Mouse (Mus musculus): Measurements from ENCODE around the gene Atp2a2.

Gene Atp2a2

DNA sequence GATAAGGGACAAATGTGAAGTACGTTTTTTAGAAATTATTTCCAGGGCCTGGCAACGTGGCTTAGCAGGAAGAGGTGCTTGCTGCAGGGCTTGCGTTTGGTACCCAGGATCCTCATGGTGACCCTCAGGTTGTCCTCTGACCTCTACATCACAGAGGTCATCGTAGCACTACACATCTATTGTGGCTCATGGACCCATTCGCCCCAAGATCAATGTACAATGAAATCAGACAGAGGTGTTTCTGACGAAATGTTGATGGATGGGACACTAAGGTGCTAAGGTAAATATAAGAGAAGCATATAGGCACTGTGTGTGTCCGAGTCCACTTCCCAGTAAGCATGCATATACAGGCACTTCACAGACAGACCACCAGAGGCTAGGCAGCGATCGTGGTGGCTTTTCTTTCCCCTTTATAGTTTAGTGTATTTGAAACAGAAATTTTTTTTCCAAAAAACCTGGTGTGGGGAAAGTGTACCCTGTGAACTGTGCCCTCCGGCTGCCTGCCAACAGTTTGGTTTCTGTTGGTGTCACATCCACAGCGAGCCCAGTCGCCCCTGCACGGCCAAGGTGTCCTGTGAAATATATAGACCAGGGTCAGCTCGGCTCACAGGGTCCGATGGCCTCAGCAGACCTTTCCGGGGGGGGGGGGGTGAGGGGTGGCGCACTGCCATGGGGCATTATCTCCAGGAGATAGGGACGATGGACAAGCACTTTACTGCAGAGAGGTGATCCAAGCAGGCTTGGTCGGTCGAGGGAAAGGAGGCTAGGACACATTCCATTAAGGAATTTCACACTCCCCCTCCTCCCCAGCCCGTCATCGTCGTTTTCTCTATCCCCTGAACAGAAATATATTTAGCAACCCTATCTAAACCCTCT, 18.5 kb upstream of the Atp2a2 start:
- no peak for DNase-seq (ENCODE audit: low spot score in 2 of 2)

- DNase-seq (ENCODE audit: low spot score in 2 of 2) = no peak
Observed at GRCm38 (mm10) chr5:122519043-122519660, 17.1 kb upstream of the Atp2a2 start.

- no peak for DNase-seq (ENCODE audit: low spot score in 2 of 2)
Observed at GRCm38 (mm10) chr5:122518247-122518646, 16.2 kb upstream of the Atp2a2 start.

DNA sequence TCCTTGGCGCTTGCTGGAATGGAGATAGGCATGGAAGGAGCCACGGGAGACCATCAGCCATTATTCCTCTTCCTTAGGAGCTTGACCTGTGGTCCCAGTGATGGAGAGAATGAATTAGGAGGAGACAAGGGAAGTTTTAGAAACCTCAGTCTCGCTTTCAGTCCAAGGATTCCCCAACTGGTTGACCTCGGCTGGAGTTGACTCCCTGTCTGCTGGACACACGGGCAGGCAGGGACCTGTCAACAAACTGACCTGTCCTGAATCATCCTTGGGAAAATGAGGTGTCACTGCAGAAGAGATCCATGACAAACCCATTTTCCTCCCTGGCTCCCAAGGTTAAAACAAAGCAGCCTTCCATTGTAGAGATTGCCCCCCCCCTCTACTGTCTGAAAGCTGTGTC, 14.9 kb upstream of the Atp2a2 start:
- DNase-seq (ENCODE audit: low spot score in 2 of 2) = no peak

DNA sequence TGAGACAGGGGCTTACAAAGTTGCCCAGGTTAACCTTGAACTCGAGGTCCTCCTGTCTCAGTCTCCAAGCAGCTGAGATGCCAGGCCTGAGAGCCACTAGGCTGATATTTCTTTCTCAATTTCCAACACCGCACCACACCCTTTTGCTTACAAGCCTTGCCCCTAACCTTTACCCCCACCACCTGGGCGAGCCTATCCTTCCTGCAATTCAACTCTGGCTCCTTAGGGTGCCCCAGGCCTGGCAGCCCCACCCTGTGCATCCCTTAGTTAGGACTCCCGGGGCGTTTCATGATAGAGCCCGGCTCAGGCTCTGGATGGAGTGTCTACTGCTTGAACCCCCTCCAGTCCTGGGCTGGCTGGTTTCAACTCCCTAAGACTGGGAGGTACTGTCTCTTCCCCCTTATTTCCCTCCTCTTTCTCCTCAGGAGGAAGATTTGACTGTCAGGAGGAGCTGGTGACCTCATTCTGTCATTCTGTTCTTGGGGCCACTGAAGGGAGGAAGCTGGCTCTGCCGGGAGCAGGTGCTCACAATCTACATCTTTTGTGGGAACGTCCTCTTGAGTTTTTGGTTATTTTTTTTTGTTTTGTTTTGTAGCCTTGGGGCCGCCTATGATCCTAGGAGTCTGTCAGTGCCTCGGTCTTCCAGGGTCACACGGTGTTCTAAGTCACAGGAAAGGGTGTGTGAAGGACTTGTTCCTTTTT, 14.2 kb upstream of the Atp2a2 start:
- DNase-seq (ENCODE audit: low spot score in 2 of 2) = no peak

- DNase-seq (ENCODE audit: low spot score in 2 of 2) = no peak
Observed at GRCm38 (mm10) chr5:122514127-122514521, 12.1 kb upstream of the Atp2a2 start.

GRCm38 (mm10) chr5:122513421-122514126, 11.5 kb upstream of the Atp2a2 start:
- DNase-seq (ENCODE audit: low spot score in 2 of 2) = no peak

DNA sequence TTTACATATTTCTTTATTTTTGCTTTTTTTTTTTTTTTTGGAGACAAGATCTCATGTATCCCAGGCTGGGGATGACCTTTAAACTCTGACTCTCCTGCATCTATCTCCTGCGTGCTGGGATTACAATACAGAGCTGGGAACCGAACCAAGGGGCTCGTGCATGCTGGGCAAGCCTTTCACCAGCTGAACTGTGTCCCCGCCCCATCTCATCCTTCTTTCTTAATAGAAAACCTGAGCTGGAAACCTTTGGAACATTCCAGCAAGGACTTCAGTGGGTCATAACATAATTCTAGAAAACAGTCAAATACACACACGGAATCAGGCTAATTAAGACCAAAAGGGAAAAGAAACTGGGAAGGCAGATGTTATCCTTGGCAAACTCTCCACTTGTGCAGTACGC, 10.0 kb upstream of the Atp2a2 start:
- DNase-seq (ENCODE audit: low spot score in 2 of 2) = no peak

DNA sequence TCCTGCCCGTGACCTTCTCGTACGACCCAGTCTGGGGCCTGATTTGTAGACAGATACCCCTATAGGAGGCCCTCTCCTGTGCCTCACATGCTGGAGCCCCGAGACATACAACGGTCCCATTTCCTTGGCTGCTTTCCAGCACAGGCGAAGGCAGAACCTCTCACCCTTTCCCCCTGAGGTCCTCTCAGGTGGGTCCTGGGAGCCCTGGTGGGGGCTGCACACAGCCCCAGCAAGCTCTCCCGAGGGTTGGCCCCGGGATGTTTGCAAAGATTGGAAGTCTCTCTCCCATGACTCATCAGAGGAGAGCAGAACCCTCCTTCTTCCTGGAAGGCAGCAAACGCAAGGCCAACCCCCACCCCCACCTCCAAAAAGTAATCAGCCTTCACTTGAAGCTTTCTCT, 9.4 kb upstream of the Atp2a2 start:
- no peak for DNase-seq (ENCODE audit: low spot score in 2 of 2)

- no peak for DNase-seq (ENCODE audit: low spot score in 2 of 2)
Observed at GRCm38 (mm10) chr5:122510651-122511157, 8.7 kb upstream of the Atp2a2 start.

- DNase-seq (ENCODE audit: low spot score in 2 of 2) = no peak
Observed at GRCm38 (mm10) chr5:122509608-122510007, 7.6 kb upstream of the Atp2a2 start.

DNA sequence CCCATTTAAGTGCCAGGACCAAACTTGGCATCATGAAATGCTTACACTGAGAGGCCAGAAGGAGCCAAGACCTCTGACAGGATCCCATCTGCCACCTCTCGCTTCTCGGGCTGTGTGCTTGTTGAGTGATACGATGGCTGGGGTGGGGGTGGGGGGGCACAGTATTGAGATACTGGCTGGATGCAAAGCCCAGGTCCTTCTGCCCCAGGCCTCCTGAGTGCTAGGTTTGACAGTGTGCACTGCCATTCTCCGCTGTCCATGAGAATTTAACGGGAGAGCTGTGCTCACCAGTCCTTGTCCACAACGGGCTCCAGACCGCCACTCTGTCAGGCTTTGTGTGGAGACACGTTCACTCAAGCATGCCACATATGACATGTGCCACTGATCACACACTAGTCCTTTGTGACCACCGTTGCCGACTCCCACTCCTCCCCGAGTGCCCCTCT, 6.9 kb upstream of the Atp2a2 start:
- DNase-seq (ENCODE audit: low spot score in 2 of 2) = no peak

DNA sequence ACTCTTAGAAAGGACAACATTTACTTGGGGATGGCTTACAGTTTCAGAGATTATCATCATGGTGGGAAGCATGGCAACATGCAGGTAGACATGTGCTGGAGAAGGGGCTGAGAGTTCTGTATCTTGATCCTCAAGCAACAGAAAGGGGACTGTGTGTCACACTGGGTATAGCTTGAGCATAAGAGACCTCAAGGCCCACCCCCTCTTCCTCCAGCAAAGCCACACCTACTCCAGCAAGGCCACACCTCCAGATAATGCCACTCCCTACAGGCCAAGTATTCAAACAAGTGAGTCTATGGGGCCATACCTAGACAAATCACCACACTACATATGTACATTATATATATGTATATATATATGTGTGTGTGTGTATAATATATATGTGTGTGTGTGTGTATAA, 5.4 kb upstream of the Atp2a2 start:
- no peak for DNase-seq (ENCODE audit: low spot score in 2 of 2)

GRCm38 (mm10) chr5:122506462-122506861, 4.4 kb upstream of the Atp2a2 start:
- no peak for DNase-seq (ENCODE audit: low spot score in 2 of 2)

- DNase-seq (ENCODE audit: low spot score in 2 of 2) = no peak
Observed at GRCm38 (mm10) chr5:122505554-122505953, 3.5 kb upstream of the Atp2a2 start.

DNA sequence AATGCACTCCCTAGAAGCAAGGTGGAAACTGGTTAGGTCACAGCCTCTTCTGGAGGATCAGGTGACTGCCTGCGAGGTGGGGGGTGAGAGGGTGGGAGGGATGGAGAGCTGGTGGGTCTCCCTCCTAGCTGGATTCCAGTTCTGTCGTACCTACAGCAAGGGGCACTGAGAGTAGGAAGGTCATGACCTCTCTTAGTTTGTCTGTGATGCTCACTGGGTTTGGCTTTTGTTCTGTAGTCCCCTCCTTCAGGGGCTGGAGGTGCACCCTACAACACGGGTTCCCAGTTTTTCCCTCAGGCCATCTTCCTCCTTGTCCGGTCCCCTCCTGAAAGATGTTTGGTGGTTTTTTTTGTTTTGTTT, 1.7 kb upstream of the Atp2a2 start:
- no peak for DNase-seq (ENCODE audit: low spot score in 2 of 2)

DNA sequence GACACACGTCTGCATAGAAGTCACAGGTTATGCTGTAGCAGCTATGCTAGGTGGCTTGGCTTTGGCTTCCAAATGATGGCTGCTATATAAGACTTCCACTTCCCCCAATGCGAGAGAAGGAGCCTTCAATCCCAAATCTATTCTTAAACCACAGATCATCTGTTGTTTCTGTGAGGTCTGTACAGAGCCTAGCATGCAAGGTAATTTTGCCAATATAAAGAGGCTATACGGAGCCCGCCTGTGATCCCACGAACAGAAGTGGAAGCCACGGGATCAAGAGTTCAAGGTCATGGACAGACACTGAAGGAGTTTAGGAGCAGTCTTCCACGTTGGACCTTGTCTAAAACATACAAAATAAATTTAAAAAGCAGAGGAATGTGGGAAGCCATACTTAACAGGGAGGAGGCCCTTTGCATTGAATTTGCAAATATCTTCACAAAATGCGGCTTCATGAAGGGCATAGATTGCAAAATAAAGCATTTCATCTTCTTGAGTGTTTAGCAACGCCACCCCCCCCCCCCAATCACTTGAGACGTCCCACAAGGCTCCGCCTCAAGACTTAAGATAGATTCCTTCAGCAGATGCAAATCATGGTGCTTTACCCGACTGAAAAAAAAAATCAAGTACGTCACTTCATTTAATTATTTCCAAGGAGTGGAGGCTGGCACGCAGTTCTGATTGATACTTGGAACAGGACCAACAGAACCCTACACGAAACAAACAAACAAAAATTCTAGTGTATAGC, 1.2 kb upstream of the Atp2a2 start:
- no peak for DNase-seq (ENCODE audit: low spot score in 2 of 2)

DNA sequence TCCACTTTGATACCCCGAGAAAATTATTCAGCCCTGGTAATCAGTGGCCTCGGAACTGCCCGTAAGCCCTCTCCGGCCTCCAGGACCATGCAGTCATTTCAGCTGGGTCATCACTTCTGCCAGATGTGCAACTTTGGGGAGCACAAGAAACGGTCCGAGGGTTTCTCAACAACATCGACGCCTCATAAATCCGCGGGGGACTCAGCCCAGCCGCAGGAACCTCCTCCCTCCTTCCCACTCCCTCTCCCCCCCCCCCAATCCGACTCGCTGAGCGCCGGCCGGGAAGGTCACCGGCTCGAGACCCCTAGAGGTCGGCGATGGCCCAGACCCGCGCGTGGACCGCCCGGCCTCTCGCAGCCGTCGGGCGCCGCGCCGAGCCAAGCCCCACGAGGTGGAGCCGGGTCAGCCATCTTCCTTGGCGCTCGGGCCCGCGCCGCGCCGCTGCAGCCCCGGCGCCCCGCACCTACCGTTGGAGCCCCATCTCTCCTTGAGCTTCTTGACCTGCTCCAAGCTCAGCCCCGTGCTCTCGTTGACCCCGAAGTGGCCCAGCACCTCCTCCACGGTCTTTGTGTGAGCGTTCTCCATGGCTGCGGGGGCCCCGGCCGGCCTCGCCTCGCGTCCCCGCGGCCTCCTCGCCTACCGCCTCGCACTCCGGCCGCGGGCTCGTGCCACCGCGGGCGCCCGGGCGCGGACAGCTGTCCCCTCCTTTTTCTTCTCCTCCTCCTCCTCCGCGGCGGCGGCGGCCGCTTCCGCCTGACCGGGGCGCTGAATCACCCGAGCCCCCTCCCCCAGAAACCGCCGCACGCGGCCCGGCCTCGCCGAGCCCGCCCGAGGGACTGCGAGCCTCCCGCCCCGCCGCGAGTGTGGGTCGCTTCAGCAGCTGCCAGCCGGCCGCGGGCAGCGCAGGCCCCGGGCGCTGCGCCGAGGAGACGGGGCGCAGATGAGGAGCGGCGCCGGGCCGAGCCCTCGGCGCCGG, 636 bp downstream of the Atp2a2 start:
- peak in 1 of 2 experiments; percentile 59 for DNase-seq (ENCODE audit: low spot score in 2 of 2)

- DNase-seq (ENCODE audit: low spot score in 2 of 2) = no peak
Observed at GRCm38 (mm10) chr5:122500563-122500962, 1.5 kb downstream of the Atp2a2 start.

DNA sequence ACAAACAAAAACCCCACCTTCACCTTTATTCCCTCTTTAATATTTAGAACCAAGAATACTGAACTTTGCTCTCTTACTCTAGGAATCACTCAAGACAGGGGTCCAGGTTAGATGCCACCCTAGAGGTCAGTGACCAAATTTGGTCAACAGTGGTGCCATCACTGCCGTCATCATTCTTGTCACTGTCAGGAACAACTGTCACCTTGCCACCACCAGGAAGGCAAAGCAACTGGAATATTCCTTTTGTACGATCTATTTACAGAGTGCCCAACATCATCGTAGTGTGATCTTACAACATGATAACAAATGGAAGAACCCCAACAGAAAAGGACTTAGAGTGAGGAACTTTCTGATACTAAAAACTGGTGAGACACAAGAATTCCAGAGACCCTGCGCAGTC, 1.9 kb downstream of the Atp2a2 start:
- no peak for DNase-seq (ENCODE audit: low spot score in 2 of 2)
